Comparison of ENCODE assay signal across 8 mouse cellular contexts in genomic region chr6:83038496-83039012, GRCm38 (mm10). TPM values are rescaled to one million over a fixed set of nuclear protein-coding genes. Genes with fewer than 3 reads are reported as not detected.
A peak's percentile ranks its signal among the peaks of the same experiment; 100 is the strongest.
DNase-seq lines count a peak whose midpoint lies in the region; ATAC-seq and TF ChIP-seq lines count a peak whose summit lies in the region.

No protein-coding gene starts in this region.

- H3K36me3 ChIP-seq in embryonic facial prominence, embryonic 15.5 days = no peaks in the 10 kb centered on the region
- no peaks in the 10 kb centered on the region for H3K36me3 ChIP-seq in heart, embryonic 10.5 days
- H3K36me3 ChIP-seq in limb, embryonic 12.5 days = peaks cover 11% of the 10 kb centered on the region; the same call in 1 of the 2 replicates
- H3K36me3 ChIP-seq in midbrain, embryonic 13.5 days = no peaks in the 10 kb centered on the region
- H3K36me3 ChIP-seq in small intestine, adult 2 months (ENCODE audit: control insufficient read depth, insufficient read depth, low read length) = no peaks in the 10 kb centered on the region

- no peak for TF ChIP-seq CTCF in bone marrow macrophage, adult 2 months (IDR thresholded peaks at IDR 0.05; ENCODE audit: low read depth, low read length)
- TF ChIP-seq CTCF in small intestine, adult 2 months (IDR thresholded peaks at IDR 0.05; ENCODE audit: extremely low read depth, insufficient read length, insufficient replicate concordance, low read depth, low read length) = no peak

- peak overlapping the region; percentile 62 for H3K4me2 ChIP-seq in embryonic facial prominence, embryonic 15.5 days (replicated peaks)
- peak overlapping the region; percentile 57 for H3K4me2 ChIP-seq in limb, embryonic 12.5 days
- H3K4me2 ChIP-seq in midbrain, embryonic 13.5 days (replicated peaks) = peak overlapping the region; percentile 59

- H3K9me3 ChIP-seq in embryonic facial prominence, embryonic 15.5 days (replicated peaks) = no peaks in the 10 kb centered on the region
- H3K9me3 ChIP-seq in heart, embryonic 10.5 days = no peaks in the 10 kb centered on the region
- H3K9me3 ChIP-seq in limb, embryonic 12.5 days = no peaks in the 10 kb centered on the region
- no peaks in the 10 kb centered on the region for H3K9me3 ChIP-seq in midbrain, embryonic 13.5 days

- H3K27me3 ChIP-seq in embryonic facial prominence, embryonic 15.5 days = 0 out of 2 replicates have a peak, but pooled peaks cover 2% of the 10 kb centered on the region
- peaks cover 63% of the 10 kb centered on the region for H3K27me3 ChIP-seq in heart, embryonic 10.5 days (ENCODE audit: insufficient read depth, poor library complexity, severe bottlenecking)
- peaks cover 4% of the 10 kb centered on the region; the same call in 1 of the 2 replicates for H3K27me3 ChIP-seq in limb, embryonic 12.5 days
- peaks cover 28% of the 10 kb centered on the region for H3K27me3 ChIP-seq in midbrain, embryonic 13.5 days
- no peaks in the 10 kb centered on the region for H3K27me3 ChIP-seq in small intestine, adult 2 months (ENCODE audit: control insufficient read depth, insufficient read depth, low read length)

- peak overlapping the region; percentile 29 for H3K27ac ChIP-seq in bone marrow macrophage, adult 2 months (ENCODE audit: insufficient read depth, low read depth, low read length)
- H3K27ac ChIP-seq in embryonic facial prominence, embryonic 15.5 days (replicated peaks) = no peak overlapping the region
- H3K27ac ChIP-seq in heart, embryonic 10.5 days = peak overlapping the region; percentile 74
- no peak overlapping the region for H3K27ac ChIP-seq in limb, embryonic 12.5 days
- no peak overlapping the region for H3K27ac ChIP-seq in midbrain, embryonic 13.5 days
- H3K27ac ChIP-seq in small intestine, adult 2 months (ENCODE audit: insufficient read depth, low read depth, low read length) = no peak overlapping the region

- H3K4me1 ChIP-seq in bone marrow macrophage, adult 2 months (ENCODE audit: control insufficient read depth, insufficient read depth, low read length) = peaks cover 41% of the 10 kb centered on the region
- peaks cover 27% of the 10 kb centered on the region for H3K4me1 ChIP-seq in embryonic facial prominence, embryonic 15.5 days
- H3K4me1 ChIP-seq in heart, embryonic 10.5 days = peaks cover 33% of the 10 kb centered on the region
- H3K4me1 ChIP-seq in limb, embryonic 12.5 days (replicated peaks) = peaks cover 21% of the 10 kb centered on the region
- H3K4me1 ChIP-seq in midbrain, embryonic 13.5 days (replicated peaks) = peaks cover 25% of the 10 kb centered on the region
- peaks cover 11% of the 10 kb centered on the region for H3K4me1 ChIP-seq in small intestine, adult 2 months (ENCODE audit: control insufficient read depth, insufficient read depth, insufficient read length, low read length)

- TF ChIP-seq POLR2A in bone marrow macrophage, adult 2 months (IDR thresholded peaks at IDR 0.05; ENCODE audit: borderline replicate concordance, low read depth, low read length) = no peak
- TF ChIP-seq POLR2A in small intestine, adult 2 months (IDR thresholded peaks at IDR 0.05; ENCODE audit: low read depth, low read length) = no peak; the same call in 1 of the 2 replicates

- H3K9ac ChIP-seq in embryonic facial prominence, embryonic 15.5 days = no peak overlapping the region
- H3K9ac ChIP-seq in limb, embryonic 12.5 days (replicated peaks) = peak overlapping the region; percentile 44; the same call in 1 of the 2 replicates
- H3K9ac ChIP-seq in midbrain, embryonic 13.5 days (replicated peaks) = peak overlapping the region; percentile 15; the same call in 1 of the 2 replicates

- WGBS in embryonic facial prominence, embryonic 15.5 days = 13% methylated on average over 24 of the region's 24 CpGs
- 10% methylated on average over 24 of the region's 24 CpGs for WGBS in heart, embryonic 10.5 days
- WGBS in limb, embryonic 12.5 days = 11% methylated on average over 24 of the region's 24 CpGs
- 10% methylated on average over 24 of the region's 24 CpGs for WGBS in midbrain, embryonic 13.5 days
- WGBS in small intestine, adult 2 months = 10% methylated on average over 24 of the region's 24 CpGs

- no peak overlapping the region for H3K4me3 ChIP-seq in bone marrow macrophage, adult 2 months (ENCODE audit: insufficient read depth, low read length)
- H3K4me3 ChIP-seq in embryonic facial prominence, embryonic 15.5 days (replicated peaks) = peak overlapping the region; percentile 31
- peak overlapping the region; percentile 51 for H3K4me3 ChIP-seq in heart, embryonic 10.5 days
- peak overlapping the region; percentile 29 for H3K4me3 ChIP-seq in limb, embryonic 12.5 days (replicated peaks)
- peak overlapping the region; percentile 30 for H3K4me3 ChIP-seq in midbrain, embryonic 13.5 days (replicated peaks)
- H3K4me3 ChIP-seq in small intestine, adult 2 months (ENCODE audit: low read depth, low read length) = peak overlapping the region; percentile 47

- no peak for ATAC-seq in embryonic facial prominence, embryonic 15.5 days (ENCODE audit: insufficient number of reproducible peaks, low FRiP score, low TSS enrichment, low read depth)
- ATAC-seq in limb, embryonic 12.5 days (ENCODE audit: insufficient number of reproducible peaks, insufficient read depth, low FRiP score, low TSS enrichment, low read depth) = peak; percentile 17; the same call in 1 of the 2 replicates
- peak; percentile 66 for ATAC-seq in midbrain, embryonic 13.5 days

- peak; percentile 94 for DNase-seq in heart, embryonic 10.5 days (ENCODE audit: low spot score)
- DNase-seq in kidney, adult 9 months = peak; percentile 98
- no peak for DNase-seq in MN1 (ENCODE audit: low spot score)

RNA-seq across cellular contexts. Expression of gene Loxl3, which starts 4.6 kb away (rescaled TPM):
- polyA plus RNA-seq in bone marrow macrophage, adult 2 months (2012; ENCODE audit: insufficient read depth, insufficient read length, missing spikeins) = 18.8 and 21.2 TPM in 2 replicates
- 19.2 and 25.4 TPM in 2 replicates for polyA plus RNA-seq in embryonic facial prominence, embryonic 15.5 days (2015; fragmentation: Nextera tagmentation; extraction: Ambion mirVana)
- 7.6 and 9.8 TPM in 2 replicates for polyA plus RNA-seq in heart, embryonic 10.5 days (2016; fragmentation: Nextera tagmentation; extraction: Ambion mirVana)
- 15.7 and 19.4 TPM in 2 replicates for polyA plus RNA-seq in limb, embryonic 12.5 days (2016; fragmentation: Nextera tagmentation; extraction: Ambion mirVana)
- 4.7 and 6.2 TPM in 2 replicates for polyA plus RNA-seq in midbrain, embryonic 13.5 days (2015; fragmentation: Nextera tagmentation; extraction: Ambion mirVana)
- 1.4 and 2.5 TPM in 2 replicates for polyA plus RNA-seq in small intestine, adult 2 months (2012; rRNA removed)

RNA-seq across cellular contexts. Expression of gene Dok1, which starts 5.3 kb away (rescaled TPM):
- 69.9 and 72.0 TPM in 2 replicates for polyA plus RNA-seq in bone marrow macrophage, adult 2 months (2012; ENCODE audit: insufficient read depth, insufficient read length, missing spikeins)
- polyA plus RNA-seq in embryonic facial prominence, embryonic 15.5 days (2015; fragmentation: Nextera tagmentation; extraction: Ambion mirVana) = 9.3 and 10.9 TPM in 2 replicates
- polyA plus RNA-seq in heart, embryonic 10.5 days (2016; fragmentation: Nextera tagmentation; extraction: Ambion mirVana) = 11.3 and 14.8 TPM in 2 replicates
- polyA plus RNA-seq in limb, embryonic 12.5 days (2016; fragmentation: Nextera tagmentation; extraction: Ambion mirVana) = 9.9 and 10.0 TPM in 2 replicates
- 3.1 and 4.1 TPM in 2 replicates for polyA plus RNA-seq in midbrain, embryonic 13.5 days (2015; fragmentation: Nextera tagmentation; extraction: Ambion mirVana)
- 2.2 and 6.1 TPM in 2 replicates for polyA plus RNA-seq in small intestine, adult 2 months (2012; rRNA removed)

RNA-seq across cellular contexts. Expression of gene Aup1, which starts 15.8 kb away (rescaled TPM):
- 354 and 391 TPM in 2 replicates for polyA plus RNA-seq in bone marrow macrophage, adult 2 months (2012; ENCODE audit: insufficient read depth, insufficient read length, missing spikeins)
- 198 and 201 TPM in 2 replicates for polyA plus RNA-seq in embryonic facial prominence, embryonic 15.5 days (2015; fragmentation: Nextera tagmentation; extraction: Ambion mirVana)
- polyA plus RNA-seq in heart, embryonic 10.5 days (2016; fragmentation: Nextera tagmentation; extraction: Ambion mirVana) = 154 and 170 TPM in 2 replicates
- polyA plus RNA-seq in limb, embryonic 12.5 days (2016; fragmentation: Nextera tagmentation; extraction: Ambion mirVana) = 158 and 159 TPM in 2 replicates
- polyA plus RNA-seq in midbrain, embryonic 13.5 days (2015; fragmentation: Nextera tagmentation; extraction: Ambion mirVana) = 160 and 165 TPM in 2 replicates
- polyA plus RNA-seq in small intestine, adult 2 months (2012; rRNA removed) = 392 and 694 TPM in 2 replicates

RNA-seq across cellular contexts. Expression of gene Htra2, which starts 16.5 kb away (rescaled TPM):
- 90.8 and 108 TPM in 2 replicates for polyA plus RNA-seq in bone marrow macrophage, adult 2 months (2012; ENCODE audit: insufficient read depth, insufficient read length, missing spikeins)
- 68.9 and 72.0 TPM in 2 replicates for polyA plus RNA-seq in embryonic facial prominence, embryonic 15.5 days (2015; fragmentation: Nextera tagmentation; extraction: Ambion mirVana)
- polyA plus RNA-seq in heart, embryonic 10.5 days (2016; fragmentation: Nextera tagmentation; extraction: Ambion mirVana) = 100 and 106 TPM in 2 replicates
- polyA plus RNA-seq in limb, embryonic 12.5 days (2016; fragmentation: Nextera tagmentation; extraction: Ambion mirVana) = 68.7 and 75.5 TPM in 2 replicates
- polyA plus RNA-seq in midbrain, embryonic 13.5 days (2015; fragmentation: Nextera tagmentation; extraction: Ambion mirVana) = 62.4 and 65.3 TPM in 2 replicates
- 15.0 and 24.3 TPM in 2 replicates for polyA plus RNA-seq in small intestine, adult 2 months (2012; rRNA removed)

RNA-seq across cellular contexts. Expression of gene Dqx1, which starts 19.1 kb away (rescaled TPM):
- polyA plus RNA-seq in bone marrow macrophage, adult 2 months (2012; ENCODE audit: insufficient read depth, insufficient read length, missing spikeins) = 0.83 and 1.6 TPM in 2 replicates
- 1.0 and 1.6 TPM in 2 replicates for polyA plus RNA-seq in embryonic facial prominence, embryonic 15.5 days (2015; fragmentation: Nextera tagmentation; extraction: Ambion mirVana)
- polyA plus RNA-seq in heart, embryonic 10.5 days (2016; fragmentation: Nextera tagmentation; extraction: Ambion mirVana) = 0.59 and 1.5 TPM in 2 replicates
- polyA plus RNA-seq in limb, embryonic 12.5 days (2016; fragmentation: Nextera tagmentation; extraction: Ambion mirVana) = 0.68 and 1.1 TPM in 2 replicates
- 0.75 and 1.00 TPM in 2 replicates for polyA plus RNA-seq in midbrain, embryonic 13.5 days (2015; fragmentation: Nextera tagmentation; extraction: Ambion mirVana)
- polyA plus RNA-seq in small intestine, adult 2 months (2012; rRNA removed) = 22.1 and 48.6 TPM in 2 replicates

Comparison
In these comparisons a context has a peak if more than half of its experiments do, and no peak if none do; other contexts are left out.
1. H3K27ac ChIP-seq: peak in bone marrow macrophage, adult 2 months (single experiment) and heart, embryonic 10.5 days (single experiment); none in embryonic facial prominence, embryonic 15.5 days (single experiment), limb, embryonic 12.5 days (single experiment), midbrain, embryonic 13.5 days (single experiment) and small intestine, adult 2 months (single experiment).
2. Peak in every context shown above with its lines, with median percentiles within 50 percentile points of each other: H3K4me2 ChIP-seq.